ENCODE assay signal across 8 mouse cellular contexts in genomic region chr5:148633999-148634398, GRCm38 (mm10).
DNase-seq lines count a peak whose midpoint lies in the region; ATAC-seq and TF ChIP-seq lines count a peak whose summit lies in the region.

No protein-coding gene starts in this region.

- no peaks in the 10 kb centered on the region for H3K36me3 ChIP-seq in embryonic facial prominence, embryonic 13.5 days
- H3K36me3 ChIP-seq in embryonic facial prominence, embryonic 10.5 days (replicated peaks) = no peaks in the 10 kb centered on the region
- no peaks in the 10 kb centered on the region for H3K36me3 ChIP-seq in testis, adult 2 months (ENCODE audit: control insufficient read depth, insufficient read depth, low read length)

- 40% methylated on average over 5 of the region's 5 CpGs for WGBS in embryonic facial prominence, embryonic 13.5 days
- WGBS in embryonic facial prominence, embryonic 10.5 days = 55% methylated on average over 5 of the region's 5 CpGs

- no peaks in the 10 kb centered on the region for H3K27me3 ChIP-seq in embryonic facial prominence, embryonic 13.5 days
- peaks cover 9% of the 10 kb centered on the region; the same call in 1 of the 2 replicates for H3K27me3 ChIP-seq in embryonic facial prominence, embryonic 10.5 days (replicated peaks; ENCODE audit: low read depth, poor library complexity, severe bottlenecking)
- no peaks in the 10 kb centered on the region for H3K27me3 ChIP-seq in testis, adult 2 months (ENCODE audit: control insufficient read depth, insufficient read depth, low read length)

- no peak for DNase-seq in embryonic facial prominence, embryonic 10.5 days (ENCODE audit: low spot score)
- DNase-seq in testis, postnatal 14 days (ENCODE audit: low spot score) = no peak
- peak; percentile 67 for DNase-seq in induced T-regulatory cell, adult 2 months (ENCODE audit: low read depth)
- DNase-seq in embryo, embryonic 11 days = no peak
- no peak for DNase-seq in adipocyte (ENCODE audit: low spot score)

- H3K9ac ChIP-seq in embryonic facial prominence, embryonic 13.5 days = no peak overlapping the region

- H3K4me1 ChIP-seq in embryonic facial prominence, embryonic 13.5 days = peaks cover 30% of the 10 kb centered on the region
- H3K4me1 ChIP-seq in embryonic facial prominence, embryonic 10.5 days = peaks cover 20% of the 10 kb centered on the region
- H3K4me1 ChIP-seq in testis, adult 2 months (ENCODE audit: control insufficient read depth, insufficient read depth, low read length) = peaks cover 11% of the 10 kb centered on the region

- H3K27ac ChIP-seq in embryonic facial prominence, embryonic 13.5 days = peak overlapping the region; percentile 24; the same call in 1 of the 2 replicates
- H3K27ac ChIP-seq in embryonic facial prominence, embryonic 10.5 days (replicated peaks) = no peak overlapping the region; the same call in 1 of the 2 replicates
- H3K27ac ChIP-seq in testis, adult 2 months (ENCODE audit: control insufficient read depth, insufficient read depth, low read depth, low read length) = no peak overlapping the region

- no peaks in the 10 kb centered on the region for H3K9me3 ChIP-seq in embryonic facial prominence, embryonic 13.5 days
- H3K9me3 ChIP-seq in embryonic facial prominence, embryonic 10.5 days = no peaks in the 10 kb centered on the region

- ATAC-seq in embryonic facial prominence, embryonic 13.5 days (ENCODE audit: insufficient number of reproducible peaks, insufficient read depth, low FRiP score, low TSS enrichment, low read depth) = no peak
- ATAC-seq in megakaryocyte-erythroid progenitor cell, adult 5-6 weeks (replicated peaks; ENCODE audit: low FRiP score, low TSS enrichment, poor library complexity, severe bottlenecking) = no peak

- no peak overlapping the region for H3K4me2 ChIP-seq in embryonic facial prominence, embryonic 13.5 days

- no peak overlapping the region for H3K4me3 ChIP-seq in embryonic facial prominence, embryonic 13.5 days
- no peak overlapping the region for H3K4me3 ChIP-seq in embryonic facial prominence, embryonic 10.5 days
- peak overlapping the region; percentile 73 for H3K4me3 ChIP-seq in testis, adult 2 months (ENCODE audit: control insufficient read depth, low read depth, low read length)

- no peak for TF ChIP-seq POLR2A in testis, adult 2 months (IDR thresholded peaks at IDR 0.05; ENCODE audit: control insufficient read depth, low read depth, low read length)

- no peak for TF ChIP-seq CTCF in testis, adult 2 months (IDR thresholded peaks at IDR 0.05; ENCODE audit: control insufficient read depth, insufficient read depth, insufficient replicate concordance, low read depth, low read length)
